Mouse (Mus musculus): ENCODE results near the gene Slc4a5. TPM values are rescaled to one million over a fixed set of nuclear protein-coding genes. Genes with fewer than 3 reads are reported as not detected.
A peak's percentile ranks its signal among the peaks of the same experiment; 100 is the strongest.
"Not testable (repeated sequence)": the region's sequence is repeated elsewhere in the genome, so short reads cannot be mapped to it uniquely, and the experiment has no call there.

Gene Slc4a5
- polyA plus RNA-seq, 1 experiment = 1.1 TPM

GRCm38 (mm10) chr6:83342957-83343356 lies 123.3 kb downstream of the Slc4a5 start:
- 92% methylated on average over 2 of the region's 2 CpGs for WGBS

DNA sequence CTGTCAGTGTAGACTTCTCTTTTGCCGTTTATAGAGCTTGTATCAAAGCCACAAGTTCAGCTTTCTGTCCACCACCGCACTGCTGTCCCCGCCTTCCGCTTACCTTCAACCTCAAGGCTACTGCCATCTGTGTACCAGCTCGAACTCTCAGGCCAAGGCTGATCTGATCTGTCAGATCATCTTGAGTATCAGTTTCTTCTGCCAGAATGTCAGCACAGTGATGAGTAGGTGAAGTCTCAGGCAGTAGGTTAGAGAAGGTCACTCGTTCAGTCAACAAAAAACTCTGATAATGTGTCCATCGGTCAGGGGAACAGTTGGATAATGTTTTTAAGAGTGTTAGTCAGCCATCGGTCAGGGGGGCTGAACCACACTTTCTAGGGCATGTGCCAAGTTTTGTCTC lies 125.7 kb downstream of the Slc4a5 start:
- not testable (repeated sequence) for H3K4me3 ChIP-seq (replicated peaks; ENCODE audit: control insufficient read depth, low read depth, low read length); H3K4me1 ChIP-seq (ENCODE audit: control insufficient read depth, insufficient read depth, low read length); H3K27ac ChIP-seq (ENCODE audit: control insufficient read depth, insufficient read depth, low read depth, low read length, poor library complexity)
- 80% methylated on average over 8 of the region's 8 CpGs for WGBS

More at GRCm38 (mm10) chr6:83342957-83343356, 123.3 kb downstream of the Slc4a5 start:
- TF ChIP-seq CTCF (IDR thresholded peaks at IDR 0.05; ENCODE audit: control insufficient read depth, insufficient read depth, low read length) (no peak), POLR2A (IDR thresholded peaks at IDR 0.05; ENCODE audit: borderline replicate concordance, control insufficient read depth, low read depth, low read length) (no peak)
- H3K4me1 ChIP-seq (ENCODE audit: control insufficient read depth, insufficient read depth, low read length) = no peaks in the 10 kb centered on the region
- no peak overlapping the region for H3K4me3 ChIP-seq (replicated peaks; ENCODE audit: control insufficient read depth, low read depth, low read length)
- H3K27ac ChIP-seq (ENCODE audit: control insufficient read depth, insufficient read depth, low read depth, low read length, poor library complexity) = no peak overlapping the region

DNA sequence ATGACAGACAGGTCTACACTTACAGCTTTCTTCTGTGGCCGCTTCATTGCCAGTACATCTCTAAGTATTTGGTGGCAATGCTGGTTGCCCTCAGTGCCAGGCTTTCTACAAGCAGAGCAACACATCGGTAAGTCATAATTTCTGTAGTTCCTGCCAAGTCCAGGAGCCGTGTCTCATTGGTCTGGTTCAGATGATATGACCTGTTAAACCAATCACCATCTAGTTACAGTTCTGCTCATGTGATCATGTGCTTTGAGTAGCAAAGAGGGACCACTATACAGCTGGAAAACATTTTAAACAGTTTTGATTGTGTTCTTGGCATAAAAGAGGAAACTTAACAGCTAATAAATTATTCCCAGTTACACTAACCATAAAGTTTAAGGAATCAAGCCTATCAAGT lies 128.3 kb downstream of the Slc4a5 start:
- 67% methylated on average over 3 of the region's 3 CpGs for WGBS
- TF ChIP-seq POLR2A (IDR thresholded peaks at IDR 0.05; ENCODE audit: borderline replicate concordance, control insufficient read depth, low read depth, low read length) (no peak), CTCF (IDR thresholded peaks at IDR 0.05; ENCODE audit: control insufficient read depth, insufficient read depth, low read length) (no peak)
- no peak overlapping the region for H3K4me3 ChIP-seq (replicated peaks; ENCODE audit: control insufficient read depth, low read depth, low read length)
- no peaks in the 10 kb centered on the region; the same call in 1 of the 2 replicates for H3K4me1 ChIP-seq (ENCODE audit: control insufficient read depth, insufficient read depth, low read length)
- H3K27ac ChIP-seq (ENCODE audit: control insufficient read depth, insufficient read depth, low read depth, low read length, poor library complexity) = no peak overlapping the region

GRCm38 (mm10) chr6:83348873-83349272 lies 129.2 kb downstream of the Slc4a5 start, which contains the start of gene Bola3:
Gene Bola3 (plus strand): TSS chr6:83349147.
- Histone ChIP-seq H3K4me1 (ENCODE audit: control insufficient read depth, insufficient read depth, low read length) (no peaks in the 10 kb centered on the region; the same call in 1 of the 2 replicates), H3K27ac (ENCODE audit: control insufficient read depth, insufficient read depth, low read depth, low read length, poor library complexity) (peak within 1 kb of the TSS; percentile 67), H3K4me3 (replicated peaks; ENCODE audit: control insufficient read depth, low read depth, low read length) (peak within 1 kb of the TSS; percentile 82)
- 39% methylated on average over 6 of the region's 6 CpGs for WGBS
- TF ChIP-seq CTCF (IDR thresholded peaks at IDR 0.05; ENCODE audit: control insufficient read depth, insufficient read depth, low read length) = no peak
- no peak for TF ChIP-seq POLR2A (IDR thresholded peaks at IDR 0.05; ENCODE audit: borderline replicate concordance, control insufficient read depth, low read depth, low read length)

DNA sequence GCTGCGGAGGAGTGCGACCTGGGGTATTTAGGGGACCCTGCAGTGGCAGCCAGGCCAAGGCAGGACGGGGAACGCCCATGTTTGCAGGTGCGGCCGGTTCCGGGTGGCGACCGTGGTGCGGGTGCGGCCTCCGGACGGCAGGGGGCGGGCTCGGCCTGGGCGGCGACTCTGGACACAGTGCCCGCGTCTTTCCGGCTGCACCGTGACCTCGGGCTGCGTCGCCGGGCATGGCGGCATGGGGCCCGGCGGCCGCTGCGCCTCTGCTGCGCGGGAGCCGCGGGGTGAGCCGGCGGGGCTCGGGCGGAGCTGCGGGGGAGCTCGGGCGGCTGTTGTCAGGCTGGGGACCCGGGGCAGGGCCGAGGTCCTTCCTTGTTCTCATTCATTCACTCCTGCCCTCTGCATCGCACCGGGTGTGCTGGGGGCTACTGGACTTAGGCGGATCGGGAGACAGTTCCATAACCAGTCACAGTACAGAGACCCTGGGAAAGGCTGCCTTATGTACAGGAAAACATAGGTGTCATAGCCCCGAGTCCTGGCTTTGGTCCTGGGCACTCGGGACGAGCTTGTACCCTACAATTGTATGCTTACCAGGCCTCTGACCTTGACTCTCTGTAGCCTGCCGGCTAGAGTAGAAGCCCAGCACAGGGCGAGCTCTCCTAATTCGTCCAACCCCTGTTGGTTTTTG lies 129.8 kb downstream of the Slc4a5 start:
- under 1% methylated on average over 53 of the region's 53 CpGs for WGBS
- H3K27ac ChIP-seq (ENCODE audit: control insufficient read depth, insufficient read depth, low read depth, low read length, poor library complexity) = peak overlapping the region; percentile 67
- H3K4me1 ChIP-seq (ENCODE audit: control insufficient read depth, insufficient read depth, low read length) = no peaks in the 10 kb centered on the region; the same call in 1 of the 2 replicates
- H3K4me3 ChIP-seq (replicated peaks; ENCODE audit: control insufficient read depth, low read depth, low read length) = peak overlapping the region; percentile 82
- TF ChIP-seq POLR2A (IDR thresholded peaks at IDR 0.05; ENCODE audit: borderline replicate concordance, control insufficient read depth, low read depth, low read length) (peak; percentile 95; the same call in 1 of the 2 replicates), CTCF (IDR thresholded peaks at IDR 0.05; ENCODE audit: control insufficient read depth, insufficient read depth, low read length) (peak; percentile 90)

- 76% methylated on average over 7 of the region's 7 CpGs for WGBS
- TF ChIP-seq CTCF (IDR thresholded peaks at IDR 0.05; ENCODE audit: control insufficient read depth, insufficient read depth, low read length) = no peak
- no peak for TF ChIP-seq POLR2A (IDR thresholded peaks at IDR 0.05; ENCODE audit: borderline replicate concordance, control insufficient read depth, low read depth, low read length)
- Histone ChIP-seq H3K27ac (ENCODE audit: control insufficient read depth, insufficient read depth, low read depth, low read length, poor library complexity) (peak overlapping the region; percentile 67), H3K4me3 (replicated peaks; ENCODE audit: control insufficient read depth, low read depth, low read length) (peak overlapping the region; percentile 82), H3K4me1 (ENCODE audit: control insufficient read depth, insufficient read depth, low read length) (no peaks in the 10 kb centered on the region; the same call in 1 of the 2 replicates)
These were observed 130.5 kb downstream of the Slc4a5 start for GRCm38 (mm10) chr6:83350172-83350571.

GRCm38 (mm10) chr6:83350851-83351405 lies 131.3 kb downstream of the Slc4a5 start:
- H3K4me3 ChIP-seq (replicated peaks; ENCODE audit: control insufficient read depth, low read depth, low read length) = no peak overlapping the region
- 82% methylated on average over 16 of the region's 16 CpGs for WGBS
- TF ChIP-seq CTCF (IDR thresholded peaks at IDR 0.05; ENCODE audit: control insufficient read depth, insufficient read depth, low read length) = no peak
- H3K27ac ChIP-seq (ENCODE audit: control insufficient read depth, insufficient read depth, low read depth, low read length, poor library complexity) = peak overlapping the region; percentile 91
- no peaks in the 10 kb centered on the region; the same call in 1 of the 2 replicates for H3K4me1 ChIP-seq (ENCODE audit: control insufficient read depth, insufficient read depth, low read length)

GRCm38 (mm10) chr6:83351490-83352160 lies 132.0 kb downstream of the Slc4a5 start:
- 59% methylated on average over 7 of the region's 7 CpGs for WGBS
- H3K27ac ChIP-seq (ENCODE audit: control insufficient read depth, insufficient read depth, low read depth, low read length, poor library complexity) = peak overlapping the region; percentile 91
- TF ChIP-seq CTCF (IDR thresholded peaks at IDR 0.05; ENCODE audit: control insufficient read depth, insufficient read depth, low read length) = no peak
- peak; percentile 69; the same call in 1 of the 2 replicates for TF ChIP-seq POLR2A (IDR thresholded peaks at IDR 0.05; ENCODE audit: borderline replicate concordance, control insufficient read depth, low read depth, low read length)
- H3K4me1 ChIP-seq (ENCODE audit: control insufficient read depth, insufficient read depth, low read length) = no peaks in the 10 kb centered on the region; the same call in 1 of the 2 replicates
- peak overlapping the region; percentile 6 for H3K4me3 ChIP-seq (replicated peaks; ENCODE audit: control insufficient read depth, low read depth, low read length)

Measured in bone marrow, adult 2 months (tissue).